Mouse (Mus musculus) liver, embryonic 12.5 days (tissue): ENCODE results near the gene Mfsd12. TPM values are rescaled to one million over a fixed set of nuclear protein-coding genes. Genes with fewer than 3 reads are reported as not detected.

Experiments
- ATAC-seq: fragments of 200-750 bp; cut with Nextera tagmentation; 2 replicates; pipeline ENCODE4 v1.8.0; 2017; ENCODE audit warnings: moderate number of reproducible peaks, mild to moderate bottlenecking, moderate library complexity
- H3K27ac ChIP-seq: fragments of 300-500 bp; sonication (generic); 2 replicates; pipeline ENCODE4 v1.5.1; 2016; ENCODE audit warnings: mild to moderate bottlenecking
- H3K27me3 ChIP-seq: fragments of 300-500 bp; sonication (generic); replicated peaks from 2 replicates; pipeline ENCODE4 v1.6.1; 2016; ENCODE audit warnings: mild to moderate bottlenecking, moderate library complexity
- H3K36me3 ChIP-seq: fragments of 300-500 bp; sonication (generic); 2 replicates; pipeline ENCODE4 v1.6.1; 2016; ENCODE audit warnings: mild to moderate bottlenecking, moderate library complexity
- H3K4me1 ChIP-seq: fragments of 300-500 bp; sonication (generic); 2 replicates; pipeline ENCODE4 v1.6.1; 2016
- H3K4me2 ChIP-seq: fragments of 300-500 bp; sonication (generic); 2 replicates; pipeline ENCODE4 v1.6.1; 2016; ENCODE audit warnings: mild to moderate bottlenecking, moderate library complexity
- H3K4me3 ChIP-seq: fragments of 300-500 bp; sonication (generic); 2 replicates; pipeline ENCODE4 v1.5.1; 2016; ENCODE audit warnings: mild to moderate bottlenecking, moderate library complexity
- H3K9ac ChIP-seq: fragments of 300-500 bp; sonication (generic); 2 replicates; pipeline ENCODE4 v1.6.1; 2016; ENCODE audit warnings: mild to moderate bottlenecking, moderate library complexity
- H3K9me3 ChIP-seq: fragments of 300-500 bp; sonication (generic); replicated peaks from 2 replicates; pipeline ENCODE4 v1.6.1; 2016; ENCODE audit warnings: mild to moderate bottlenecking, moderate library complexity
- WGBS: fragments of 180-500 bp; shearing (Covaris S2); methylation state at CpG from one replicate; pipeline ENCODE4 v1.1.7; 2016; ENCODE audit not compliant: insufficient replicate concordance; 5-methylcytosine and 5-hydroxymethylcytosine counted together
- polyA plus RNA-seq: library from polyadenylated mRNA; unstranded; fragments of >200 nt; fragmentation: Nextera tagmentation; extraction: Ambion mirVana; gene quantifications from 2 replicates; pipeline ENCODE4 v1.2.1, GENCODE M21; 2016

The Mfsd12 gene
- polyA plus RNA-seq, 1 experiment from 2014 or later = 20.8 TPM

DNA sequence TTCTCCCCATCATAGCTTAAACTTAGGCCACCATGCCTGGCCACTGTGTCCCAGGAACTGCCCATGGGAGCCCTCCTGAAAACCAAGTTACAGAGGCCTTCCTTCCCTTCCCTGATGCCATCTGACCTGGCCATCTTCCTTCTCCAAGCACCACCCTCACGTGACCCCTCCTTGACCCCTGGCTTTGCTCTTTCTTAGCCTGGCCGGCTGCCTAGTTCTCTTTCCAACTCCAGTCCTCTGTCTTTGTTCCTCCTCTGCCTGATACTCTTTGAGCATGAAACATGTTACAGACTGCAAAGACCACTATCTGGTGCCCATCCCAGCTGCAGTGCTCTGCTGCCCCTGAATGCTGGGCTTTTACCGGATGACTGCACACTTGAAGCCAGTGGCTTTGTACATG, 32.1 kb downstream of the Mfsd12 start:
- Histone ChIP-seq H3K4me1 (peaks cover 59% of the 10 kb centered on the region), H3K36me3 (peaks cover 48% of the 10 kb centered on the region), H3K4me2 (no peak overlapping the region), H3K27ac (peak overlapping the region; percentile 52), H3K27me3 (no peaks in the 10 kb centered on the region; the same call in 1 of the 2 replicates), H3K4me3 (no peak overlapping the region), H3K9ac (no peak overlapping the region), H3K9me3 (no peaks in the 10 kb centered on the region)
- ATAC-seq = 0 out of 2 replicates have a peak, but pooled peaks have one; percentile 3
- whole genome bisulfite sequencing = 76% methylated on average over 3 of the region's 3 CpGs

DNA sequence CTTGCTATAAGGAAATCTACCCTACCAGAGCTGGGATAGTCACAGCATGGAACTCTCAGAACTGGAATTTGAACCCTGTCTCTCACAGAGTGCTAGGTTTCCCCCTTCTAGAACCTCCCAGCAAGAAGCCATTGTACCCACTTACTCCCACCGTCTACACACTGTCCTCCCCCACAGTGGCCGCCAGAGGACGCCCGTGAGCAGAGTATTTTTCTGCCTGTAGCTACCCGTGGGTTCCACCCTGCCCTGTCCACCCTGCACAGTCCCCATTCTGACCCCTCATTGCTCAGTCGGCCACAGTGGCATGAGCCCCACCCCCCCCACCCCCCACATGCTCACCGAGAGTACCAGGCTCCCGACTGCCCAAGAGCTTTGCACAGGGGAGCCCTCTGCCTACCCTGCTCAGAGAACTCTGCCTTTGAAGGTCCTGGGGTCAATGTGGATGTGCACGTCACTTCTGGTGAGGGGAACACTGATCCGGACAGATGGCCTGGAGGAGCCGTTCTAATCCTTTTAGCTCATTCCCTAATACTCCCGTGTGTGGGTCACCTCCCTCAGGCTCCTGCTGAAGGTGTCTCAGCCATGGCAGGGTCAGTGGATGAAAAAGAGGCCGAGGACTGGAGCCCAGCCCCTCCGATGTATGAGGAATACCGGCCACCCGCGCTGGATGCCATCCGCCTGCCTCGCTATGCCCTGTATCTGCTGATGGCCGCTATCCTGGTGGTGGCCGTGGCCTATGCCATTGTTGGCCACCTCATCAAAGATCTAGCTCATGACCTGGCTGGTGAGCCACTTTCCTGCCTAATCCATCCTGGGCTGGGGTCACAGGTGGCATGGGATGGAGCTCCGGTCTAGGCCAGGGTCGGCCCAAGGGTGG, 32.7 kb downstream of the Mfsd12 start:
- peak; percentile 55 for ATAC-seq
- Histone ChIP-seq H3K4me3 (no peak overlapping the region), H3K27me3 (no peaks in the 10 kb centered on the region; the same call in 1 of the 2 replicates), H3K9me3 (no peaks in the 10 kb centered on the region), H3K9ac (no peak overlapping the region), H3K36me3 (peaks cover 48% of the 10 kb centered on the region), H3K4me1 (peaks cover 56% of the 10 kb centered on the region), H3K4me2 (no peak overlapping the region), H3K27ac (peak overlapping the region; percentile 52)
- WGBS = 56% methylated on average over 23 of the region's 23 CpGs

DNA sequence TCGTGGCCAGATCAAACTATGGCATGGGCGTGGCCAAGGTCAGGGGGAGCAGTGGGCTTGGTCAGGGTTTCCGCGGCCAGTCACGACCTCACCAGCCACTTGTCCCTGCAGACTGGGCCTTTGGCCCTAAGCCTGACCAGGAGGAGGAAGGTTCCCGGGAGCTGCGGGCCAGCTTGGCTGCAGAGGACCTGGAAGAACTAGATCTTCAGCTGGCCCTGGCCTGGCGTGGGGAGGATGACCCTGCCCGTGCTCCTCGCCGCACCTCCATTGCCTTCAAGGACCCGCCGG, 33.3 kb downstream of the Mfsd12 start:
- no peak overlapping the region for H3K4me3 ChIP-seq
- peaks cover 51% of the 10 kb centered on the region for H3K4me1 ChIP-seq
- H3K4me2 ChIP-seq = no peak overlapping the region
- H3K9me3 ChIP-seq = no peaks in the 10 kb centered on the region
- WGBS = 85% methylated on average over 13 of the region's 13 CpGs
- no peak overlapping the region for H3K27ac ChIP-seq
- ATAC-seq = no peak
- no peaks in the 10 kb centered on the region; the same call in 1 of the 2 replicates for H3K27me3 ChIP-seq
- H3K36me3 ChIP-seq = peaks cover 48% of the 10 kb centered on the region
- H3K9ac ChIP-seq = no peak overlapping the region

DNA sequence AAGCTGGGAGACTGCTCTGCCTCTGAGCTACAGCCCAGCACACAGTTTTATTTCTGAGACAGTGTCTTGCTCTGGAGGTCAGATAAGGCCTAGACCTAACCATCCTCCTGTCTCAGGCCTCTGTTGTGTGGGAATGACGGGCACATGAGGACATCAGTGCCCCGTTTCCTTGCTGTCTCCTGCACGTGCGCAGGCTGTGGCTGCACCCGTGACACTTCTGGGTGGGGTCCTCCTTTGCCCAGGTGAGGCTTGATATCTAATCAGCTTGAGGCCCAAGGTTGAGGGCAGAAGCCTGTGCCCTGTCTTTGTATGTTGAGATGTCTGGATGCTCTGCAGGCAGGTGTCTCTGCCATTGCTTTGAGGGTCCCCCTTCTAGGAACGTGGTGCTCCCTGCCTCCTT, 35.0 kb downstream of the Mfsd12 start:
- Histone ChIP-seq H3K9me3 (no peaks in the 10 kb centered on the region), H3K4me1 (peaks cover 43% of the 10 kb centered on the region), H3K4me3 (no peak overlapping the region), H3K4me2 (peak overlapping the region; percentile 68; the same call in 1 of the 2 replicates), H3K36me3 (peaks cover 32% of the 10 kb centered on the region), H3K27ac (no peak overlapping the region), H3K27me3 (no peaks in the 10 kb centered on the region; the same call in 1 of the 2 replicates), H3K9ac (no peak overlapping the region)
- WGBS = 67% methylated on average over 6 of the region's 6 CpGs
- ATAC-seq = no peak

DNA sequence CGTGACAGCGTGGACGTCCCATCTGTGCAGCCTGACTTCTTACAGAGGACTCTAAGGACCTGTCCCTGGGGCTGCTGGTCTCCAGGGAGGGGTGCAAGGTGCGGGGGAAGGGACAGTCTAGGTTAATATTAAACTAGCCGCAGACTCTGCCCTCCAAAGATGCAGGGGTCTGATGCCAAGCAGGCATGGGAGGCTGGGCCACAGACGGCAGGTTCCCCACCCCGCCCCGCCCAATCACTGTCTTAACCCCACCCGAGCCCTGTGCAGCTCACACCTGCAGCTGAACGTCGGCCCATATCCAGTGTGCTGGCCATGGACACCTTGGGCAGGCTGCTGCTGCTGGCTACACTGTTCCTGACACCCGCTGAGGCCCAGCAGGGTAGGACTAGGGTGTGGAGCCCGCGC, 35.5 kb downstream of the Mfsd12 start, which contains the start of gene Smim24:
Gene Smim24, plus strand, starts transcription at position 271 of the 405 bp plus-strand sequence.
- H3K9me3 ChIP-seq = no peaks in the 10 kb centered on the region
- peak within 1 kb of the TSS; percentile 53 for H3K27ac ChIP-seq
- H3K36me3 ChIP-seq = peaks cover 27% of the 10 kb centered on the region
- H3K4me2 ChIP-seq = peak within 1 kb of the TSS; percentile 68
- H3K4me1 ChIP-seq = peaks cover 43% of the 10 kb centered on the region
- H3K27me3 ChIP-seq = no peaks in the 10 kb centered on the region; the same call in 1 of the 2 replicates
- 55% methylated on average over 14 of the region's 14 CpGs for WGBS
- H3K4me3 ChIP-seq = peak within 1 kb of the TSS; percentile 40
- peak within 1 kb of the TSS; percentile 53 for H3K9ac ChIP-seq
- no peak for ATAC-seq

DNA sequence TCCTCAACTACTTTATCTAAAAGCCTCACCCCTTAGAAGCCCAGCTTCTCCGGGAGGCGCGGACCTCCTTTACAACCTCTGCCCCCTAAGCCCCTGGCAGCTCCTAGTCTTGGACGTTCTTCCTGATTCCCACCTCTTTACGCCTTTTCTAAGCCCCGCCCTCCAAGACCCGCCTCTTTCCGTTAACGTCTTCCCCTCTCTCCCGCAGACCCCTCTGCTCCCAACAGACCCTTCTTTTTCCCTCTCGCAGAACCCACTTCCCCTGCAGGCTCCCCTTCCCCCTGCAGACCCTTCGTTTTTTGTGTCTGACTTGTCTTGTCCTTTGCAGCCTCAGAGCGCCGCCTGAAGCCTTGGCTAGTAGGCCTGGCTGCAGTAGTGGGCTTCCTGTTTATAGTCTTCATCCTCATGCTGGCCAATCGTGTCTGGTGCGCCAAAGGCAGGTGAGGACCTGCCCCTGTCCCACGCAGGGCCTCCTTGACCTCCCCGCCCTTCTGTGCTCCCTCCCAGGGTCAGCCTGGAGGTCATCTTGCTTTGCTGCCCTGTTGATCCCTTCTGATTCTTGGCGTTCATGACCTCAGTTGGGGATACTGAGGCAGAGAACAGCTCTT, 36.3 kb downstream of the Mfsd12 start:
- peak overlapping the region; percentile 68 for H3K4me2 ChIP-seq
- H3K36me3 ChIP-seq = peaks cover 19% of the 10 kb centered on the region
- H3K4me1 ChIP-seq = peaks cover 43% of the 10 kb centered on the region
- 4% methylated on average over 19 of the region's 19 CpGs for WGBS
- peak overlapping the region; percentile 53 for H3K27ac ChIP-seq
- no peak for ATAC-seq
- H3K27me3 ChIP-seq = no peaks in the 10 kb centered on the region; the same call in 1 of the 2 replicates
- H3K4me3 ChIP-seq = peak overlapping the region; percentile 40
- peak overlapping the region; percentile 53 for H3K9ac ChIP-seq
- no peaks in the 10 kb centered on the region for H3K9me3 ChIP-seq

DNA sequence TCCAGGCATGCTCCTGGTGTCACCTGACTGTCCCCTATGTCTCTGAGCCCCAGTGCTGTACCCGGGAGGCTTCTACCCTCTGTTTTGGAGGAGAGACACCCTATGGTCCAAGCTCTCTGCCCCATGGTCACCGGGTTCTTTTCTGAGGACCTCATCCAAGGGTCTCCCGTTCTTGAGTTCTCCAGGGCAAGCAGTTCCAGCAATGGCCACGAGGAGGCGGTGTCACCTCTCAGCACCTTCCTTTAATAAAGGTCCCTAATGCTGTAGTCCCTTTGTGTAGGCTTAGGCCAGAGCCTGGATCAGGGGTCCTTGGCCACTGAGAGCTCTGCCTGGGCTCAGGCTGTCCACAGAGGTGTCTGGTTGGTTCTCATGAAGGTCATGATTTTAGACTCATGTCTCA, 37.8 kb downstream of the Mfsd12 start:
- H3K4me3 ChIP-seq = no peak overlapping the region
- no peak overlapping the region for H3K9ac ChIP-seq
- peaks cover 28% of the 10 kb centered on the region for H3K4me1 ChIP-seq
- no peak overlapping the region for H3K4me2 ChIP-seq
- no peaks in the 10 kb centered on the region for H3K9me3 ChIP-seq
- WGBS = 7% methylated on average over 5 of the region's 5 CpGs
- no peak for ATAC-seq
- peaks cover 19% of the 10 kb centered on the region for H3K36me3 ChIP-seq
- H3K27ac ChIP-seq = no peak overlapping the region
- H3K27me3 ChIP-seq = peaks cover 4% of the 10 kb centered on the region

DNA sequence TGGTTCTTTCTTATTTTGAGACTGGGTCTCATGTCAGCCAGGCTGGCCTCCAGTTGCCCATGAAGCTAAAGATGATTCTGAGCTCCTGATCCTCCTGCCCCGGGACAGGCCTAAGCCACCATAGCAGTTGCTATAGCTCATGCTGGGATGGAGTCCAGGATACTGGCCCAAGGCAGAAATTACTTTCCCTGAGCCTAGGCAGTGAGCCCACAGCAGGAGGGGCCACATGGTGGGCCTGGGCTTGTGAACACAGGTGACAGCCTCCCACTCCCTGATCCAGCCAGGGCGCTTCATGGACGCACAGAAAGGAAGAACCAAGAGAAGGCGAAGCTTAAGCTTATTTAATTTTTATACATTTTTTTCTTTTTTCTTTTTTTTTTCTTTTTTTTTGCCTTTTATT, 38.6 kb downstream of the Mfsd12 start:
- WGBS = 83% methylated on average over 4 of the region's 4 CpGs
- Histone ChIP-seq H3K4me3 (no peak overlapping the region), H3K27ac (no peak overlapping the region), H3K9ac (no peak overlapping the region), H3K27me3 (peaks cover 9% of the 10 kb centered on the region), H3K36me3 (peaks cover 23% of the 10 kb centered on the region), H3K4me1 (peaks cover 27% of the 10 kb centered on the region), H3K4me2 (no peak overlapping the region), H3K9me3 (no peaks in the 10 kb centered on the region)
- ATAC-seq = no peak

DNA sequence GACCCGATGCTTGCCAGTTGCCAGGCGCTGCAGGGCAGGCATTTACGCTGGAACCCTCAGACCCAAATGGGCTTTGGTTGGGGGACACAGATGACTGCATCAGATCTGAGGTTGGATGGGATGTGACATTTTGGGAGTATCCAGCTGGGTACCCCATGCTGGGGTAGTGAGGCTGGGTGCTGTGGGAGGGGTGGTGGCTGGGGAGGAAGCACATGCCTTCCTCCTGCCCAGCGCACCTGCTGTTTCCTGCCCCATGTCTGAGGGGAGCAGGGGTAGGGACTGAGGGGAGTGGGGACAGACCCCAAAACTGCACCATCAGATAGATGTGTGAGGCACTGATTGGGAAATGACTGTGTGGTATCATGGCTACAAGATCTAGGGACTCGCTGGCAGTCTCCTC, 39.5 kb downstream of the Mfsd12 start:
- H3K27ac ChIP-seq = no peak overlapping the region

DNA sequence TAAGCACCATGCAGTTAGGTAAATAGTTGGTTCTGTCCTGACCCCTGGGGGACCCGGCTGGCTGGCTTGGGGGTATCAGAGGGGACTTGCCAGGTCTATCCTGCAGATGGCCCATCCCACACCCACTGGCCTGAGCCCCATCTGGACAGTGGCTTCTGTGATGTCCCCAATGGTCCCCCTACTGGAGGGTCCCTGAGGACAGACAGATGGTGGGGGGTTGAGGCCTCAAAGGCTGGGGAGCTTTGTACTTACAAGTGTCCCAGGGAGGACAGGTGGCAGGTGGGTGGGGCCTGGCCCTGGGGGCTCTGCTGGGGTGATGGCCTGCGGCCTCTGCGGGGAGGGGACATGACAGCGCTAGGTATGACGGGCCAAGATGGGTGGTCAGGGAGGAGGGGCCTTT, 42.0 kb downstream of the Mfsd12 start:
- no peak overlapping the region for H3K4me2 ChIP-seq
- no peak overlapping the region for H3K9ac ChIP-seq
- no peak for ATAC-seq
- no peak overlapping the region for H3K27ac ChIP-seq
- peaks cover 20% of the 10 kb centered on the region for H3K36me3 ChIP-seq
- no peak overlapping the region for H3K4me3 ChIP-seq
- 70% methylated on average over 5 of the region's 5 CpGs for WGBS
- H3K9me3 ChIP-seq = no peaks in the 10 kb centered on the region
- peaks cover 35% of the 10 kb centered on the region for H3K4me1 ChIP-seq
- H3K27me3 ChIP-seq = peaks cover 29% of the 10 kb centered on the region

More for the DNA sequence above, 39.5 kb downstream of the Mfsd12 start:
- Histone ChIP-seq H3K4me2 (no peak overlapping the region), H3K36me3 (peaks cover 19% of the 10 kb centered on the region), H3K4me1 (peaks cover 36% of the 10 kb centered on the region), H3K4me3 (no peak overlapping the region), H3K9ac (no peak overlapping the region), H3K27me3 (peaks cover 9% of the 10 kb centered on the region), H3K9me3 (no peaks in the 10 kb centered on the region)
- no peak for ATAC-seq
- 81% methylated on average over 5 of the region's 5 CpGs for WGBS

DNA sequence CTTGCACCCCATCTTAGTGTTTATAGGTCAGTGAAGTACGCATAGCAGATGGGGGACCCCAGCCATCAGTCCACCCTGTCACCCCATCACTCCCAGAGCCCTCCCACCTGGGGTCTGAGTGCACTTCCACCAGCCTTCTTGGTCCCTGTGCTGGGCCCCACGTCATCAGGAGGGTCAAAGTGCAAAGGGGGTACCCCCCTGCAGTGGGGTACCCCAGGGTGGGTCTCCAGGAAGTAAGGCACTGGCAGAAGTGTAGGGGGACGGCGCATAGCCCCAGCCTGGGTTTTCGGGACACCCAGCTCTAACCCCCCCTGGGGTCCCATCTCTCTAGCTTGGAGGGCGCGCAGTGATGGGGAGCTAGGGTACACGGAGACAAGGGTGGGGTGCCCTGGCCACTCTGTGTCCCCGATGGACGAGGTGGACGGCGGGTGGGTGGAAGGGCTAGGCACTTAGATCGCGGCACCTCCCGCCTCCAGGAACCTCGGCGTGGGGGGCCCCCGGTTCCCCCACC, 42.6 kb downstream of the Mfsd12 start:
- H3K9me3 ChIP-seq = no peaks in the 10 kb centered on the region
- WGBS = 82% methylated on average over 18 of the region's 18 CpGs
- ATAC-seq = no peak

More for the DNA sequence above, 42.6 kb downstream of the Mfsd12 start:
- Histone ChIP-seq H3K4me2 (no peak overlapping the region), H3K9ac (no peak overlapping the region), H3K27me3 (peaks cover 35% of the 10 kb centered on the region), H3K4me1 (peaks cover 38% of the 10 kb centered on the region), H3K27ac (no peak overlapping the region), H3K4me3 (no peak overlapping the region), H3K36me3 (peaks cover 26% of the 10 kb centered on the region)
